Mouse (Mus musculus): ENCODE data around the gene Actl6b. TPM values are rescaled to one million over a fixed set of nuclear protein-coding genes. Genes with fewer than 3 reads are reported as not detected.

Actl6b gene
- polyA plus RNA-seq, 1 experiment = not detected

DNA sequence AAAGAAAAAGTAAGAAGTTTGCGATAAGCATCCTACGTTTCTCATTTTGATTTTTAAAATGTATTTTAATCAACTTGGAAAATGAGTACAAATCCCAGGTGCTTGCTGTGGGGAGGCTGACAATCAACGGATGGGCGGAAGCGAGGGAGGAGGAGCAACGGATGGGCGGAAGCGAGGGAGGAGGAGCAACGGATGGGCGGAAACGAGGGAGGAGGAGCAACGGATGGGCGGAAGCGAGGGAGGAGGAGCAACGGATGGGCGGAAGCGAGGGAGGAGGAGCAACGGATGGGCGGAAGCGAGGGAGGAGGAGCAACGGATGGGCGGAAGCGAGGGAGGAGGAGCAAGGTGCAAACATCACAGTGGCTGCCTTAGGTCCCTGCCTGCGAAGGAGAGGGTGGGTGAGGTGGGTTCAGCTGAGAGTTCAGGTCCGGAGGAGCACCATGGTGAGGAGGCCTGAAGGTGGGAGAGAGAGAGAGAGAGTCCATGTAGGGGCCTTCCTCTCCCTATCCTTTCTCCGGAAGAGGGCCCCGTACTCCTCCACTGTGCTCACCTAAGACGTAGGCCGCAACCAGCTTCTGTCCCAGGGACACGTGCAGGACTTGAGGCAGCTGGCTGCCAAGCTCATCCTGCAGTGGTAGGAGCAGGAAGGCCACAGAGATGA, 43.4 kb downstream of the Actl6b start:
- peak overlapping the region; percentile 88 for H3K27ac ChIP-seq (ENCODE audit: control insufficient read depth, insufficient read depth, low read length)
- H3K4me3 ChIP-seq (ENCODE audit: control insufficient read depth, insufficient read depth, low read length) = peak overlapping the region; percentile 30
- peaks cover 28% of the 10 kb centered on the region for H3K4me1 ChIP-seq (replicated peaks; ENCODE audit: control insufficient read depth, insufficient read depth, low read length)
- TF ChIP-seq POLR2A (IDR thresholded peaks at IDR 0.05; ENCODE audit: control insufficient read depth, extremely low read depth, insufficient read depth, low read length, poor library complexity) (peak; percentile 54; the same call in 1 of the 2 replicates), CTCF (IDR thresholded peaks at IDR 0.05; ENCODE audit: borderline replicate concordance, control insufficient read depth, extremely low read depth, insufficient read depth, low read length, poor library complexity) (no peak)
- 23% methylated on average over 30 of the region's 30 CpGs for WGBS
- H3K27me3 ChIP-seq (ENCODE audit: control insufficient read depth, insufficient read depth, low read length) = no peaks in the 10 kb centered on the region
- DNase-seq = peak; percentile 36
- H3K36me3 ChIP-seq (ENCODE audit: control insufficient read depth, insufficient read depth, low read length) = no peaks in the 10 kb centered on the region; the same call in 1 of the 2 replicates

GRCm38 (mm10) chr5:137597625-137598024, 44.3 kb downstream of the Actl6b start:
- H3K27ac ChIP-seq (ENCODE audit: control insufficient read depth, insufficient read depth, low read length) = peak overlapping the region; percentile 88
- peaks cover 32% of the 10 kb centered on the region for H3K4me1 ChIP-seq (replicated peaks; ENCODE audit: control insufficient read depth, insufficient read depth, low read length)
- H3K36me3 ChIP-seq (ENCODE audit: control insufficient read depth, insufficient read depth, low read length) = no peaks in the 10 kb centered on the region; the same call in 1 of the 2 replicates
- no peaks in the 10 kb centered on the region for H3K27me3 ChIP-seq (ENCODE audit: control insufficient read depth, insufficient read depth, low read length)
- TF ChIP-seq CTCF (IDR thresholded peaks at IDR 0.05; ENCODE audit: borderline replicate concordance, control insufficient read depth, extremely low read depth, insufficient read depth, low read length, poor library complexity) = no peak
- no peak for TF ChIP-seq POLR2A (IDR thresholded peaks at IDR 0.05; ENCODE audit: control insufficient read depth, extremely low read depth, insufficient read depth, low read length, poor library complexity)
- 79% methylated on average over 6 of the region's 6 CpGs for WGBS
- DNase-seq = no peak
- no peak overlapping the region for H3K4me3 ChIP-seq (ENCODE audit: control insufficient read depth, insufficient read depth, low read length)

DNA sequence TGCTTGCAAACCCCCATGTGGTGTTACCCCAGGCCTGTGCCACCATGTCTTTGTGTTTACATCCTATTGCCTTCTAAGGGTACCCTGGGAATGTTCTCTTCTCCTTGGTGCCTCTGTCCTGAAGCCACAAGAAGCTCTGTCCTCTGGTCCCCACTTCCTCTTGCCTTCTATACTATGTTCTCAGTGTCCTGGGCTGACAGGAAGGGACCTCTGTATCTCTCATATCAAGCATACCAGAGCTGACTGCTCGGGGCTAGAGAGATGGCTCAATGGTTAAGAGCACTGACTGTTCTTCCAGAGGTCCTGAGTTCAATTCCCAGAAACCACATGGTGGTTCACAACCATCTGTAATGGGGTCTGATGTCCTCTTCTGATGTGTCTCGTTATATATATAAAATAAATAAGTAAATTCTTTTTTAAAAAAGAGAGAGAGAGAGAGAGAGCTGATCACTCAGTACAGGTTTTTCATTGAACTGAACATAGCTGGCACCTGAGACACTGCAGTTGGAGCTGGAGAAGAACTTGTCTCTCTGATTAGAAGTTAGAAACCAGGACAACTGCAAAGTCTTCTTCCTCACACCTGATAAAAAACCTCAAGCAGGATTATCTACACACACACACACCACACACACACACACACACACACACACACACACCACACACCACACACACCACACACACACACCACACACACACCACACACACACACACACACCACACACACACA, 44.9 kb downstream of the Actl6b start:
- H3K4me1 ChIP-seq (replicated peaks; ENCODE audit: control insufficient read depth, insufficient read depth, low read length) = peaks cover 34% of the 10 kb centered on the region
- no peak for TF ChIP-seq POLR2A (IDR thresholded peaks at IDR 0.05; ENCODE audit: control insufficient read depth, extremely low read depth, insufficient read depth, low read length, poor library complexity)
- TF ChIP-seq CTCF (IDR thresholded peaks at IDR 0.05; ENCODE audit: borderline replicate concordance, control insufficient read depth, extremely low read depth, insufficient read depth, low read length, poor library complexity) = no peak
- H3K27me3 ChIP-seq (ENCODE audit: control insufficient read depth, insufficient read depth, low read length) = no peaks in the 10 kb centered on the region
- H3K36me3 ChIP-seq (ENCODE audit: control insufficient read depth, insufficient read depth, low read length) = no peaks in the 10 kb centered on the region; the same call in 1 of the 2 replicates
- H3K4me3 ChIP-seq (ENCODE audit: control insufficient read depth, insufficient read depth, low read length) = no peak overlapping the region
- H3K27ac ChIP-seq (ENCODE audit: control insufficient read depth, insufficient read depth, low read length) = peak overlapping the region; percentile 88; the same call in 1 of the 2 replicates
- no peak for DNase-seq
- WGBS = 49% methylated on average over 2 of the region's 2 CpGs

DNA sequence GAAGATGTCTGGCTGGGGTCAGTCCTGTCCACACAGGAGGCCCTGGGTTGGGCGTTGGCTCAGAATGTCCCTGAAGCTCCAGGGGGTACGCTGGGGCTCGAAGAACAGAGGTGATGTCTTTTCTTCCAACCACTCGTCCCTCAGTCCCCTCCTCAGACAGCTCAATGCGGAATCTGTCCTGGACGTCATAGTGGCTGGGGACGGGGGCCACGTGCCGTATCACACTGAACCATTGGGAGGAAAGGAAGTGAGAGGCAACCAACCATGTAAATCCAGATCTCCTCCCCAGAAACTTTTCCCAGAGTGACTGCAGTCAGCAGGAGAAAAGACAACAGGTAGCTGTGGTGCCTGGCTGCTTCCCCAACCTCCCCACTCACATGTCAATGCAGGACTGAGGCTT, 46.3 kb downstream of the Actl6b start:
- Histone ChIP-seq H3K4me1 (replicated peaks; ENCODE audit: control insufficient read depth, insufficient read depth, low read length) (peaks cover 36% of the 10 kb centered on the region), H3K27ac (ENCODE audit: control insufficient read depth, insufficient read depth, low read length) (peak overlapping the region; percentile 37), H3K36me3 (ENCODE audit: control insufficient read depth, insufficient read depth, low read length) (no peaks in the 10 kb centered on the region; the same call in 1 of the 2 replicates), H3K4me3 (ENCODE audit: control insufficient read depth, insufficient read depth, low read length) (peak overlapping the region; percentile 92), H3K27me3 (ENCODE audit: control insufficient read depth, insufficient read depth, low read length) (no peaks in the 10 kb centered on the region)
- no peak for TF ChIP-seq POLR2A (IDR thresholded peaks at IDR 0.05; ENCODE audit: control insufficient read depth, extremely low read depth, insufficient read depth, low read length, poor library complexity)
- 38% methylated on average over 9 of the region's 9 CpGs for WGBS
- DNase-seq = no peak

DNA sequence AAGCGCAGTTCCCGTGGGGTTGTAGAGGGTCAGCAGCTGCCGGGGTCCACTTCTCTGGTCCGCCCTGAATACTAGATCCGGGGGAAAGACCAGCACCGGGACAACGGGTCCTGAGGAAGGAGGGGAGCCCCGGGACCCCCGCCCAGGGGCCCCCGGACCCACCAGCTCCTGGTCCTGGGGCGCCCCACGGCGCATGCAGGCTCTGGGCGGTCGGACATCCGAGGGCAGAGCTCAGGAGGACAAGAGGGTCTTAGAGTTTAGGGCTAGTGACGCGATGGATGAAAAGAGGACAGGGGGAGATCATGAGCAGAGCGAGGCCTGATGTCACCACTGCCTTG, 46.9 kb downstream of the Actl6b start:
- peak overlapping the region; percentile 37; the same call in 1 of the 2 replicates for H3K27ac ChIP-seq (ENCODE audit: control insufficient read depth, insufficient read depth, low read length)
- no peak for DNase-seq
- no peaks in the 10 kb centered on the region; the same call in 1 of the 2 replicates for H3K36me3 ChIP-seq (ENCODE audit: control insufficient read depth, insufficient read depth, low read length)
- H3K27me3 ChIP-seq (ENCODE audit: control insufficient read depth, insufficient read depth, low read length) = no peaks in the 10 kb centered on the region
- peaks cover 37% of the 10 kb centered on the region for H3K4me1 ChIP-seq (replicated peaks; ENCODE audit: control insufficient read depth, insufficient read depth, low read length)
- WGBS = 2% methylated on average over 19 of the region's 19 CpGs
- no peak for TF ChIP-seq POLR2A (IDR thresholded peaks at IDR 0.05; ENCODE audit: control insufficient read depth, extremely low read depth, insufficient read depth, low read length, poor library complexity)
- TF ChIP-seq CTCF (IDR thresholded peaks at IDR 0.05; ENCODE audit: borderline replicate concordance, control insufficient read depth, extremely low read depth, insufficient read depth, low read length, poor library complexity) = no peak
- peak overlapping the region; percentile 92 for H3K4me3 ChIP-seq (ENCODE audit: control insufficient read depth, insufficient read depth, low read length)

DNA sequence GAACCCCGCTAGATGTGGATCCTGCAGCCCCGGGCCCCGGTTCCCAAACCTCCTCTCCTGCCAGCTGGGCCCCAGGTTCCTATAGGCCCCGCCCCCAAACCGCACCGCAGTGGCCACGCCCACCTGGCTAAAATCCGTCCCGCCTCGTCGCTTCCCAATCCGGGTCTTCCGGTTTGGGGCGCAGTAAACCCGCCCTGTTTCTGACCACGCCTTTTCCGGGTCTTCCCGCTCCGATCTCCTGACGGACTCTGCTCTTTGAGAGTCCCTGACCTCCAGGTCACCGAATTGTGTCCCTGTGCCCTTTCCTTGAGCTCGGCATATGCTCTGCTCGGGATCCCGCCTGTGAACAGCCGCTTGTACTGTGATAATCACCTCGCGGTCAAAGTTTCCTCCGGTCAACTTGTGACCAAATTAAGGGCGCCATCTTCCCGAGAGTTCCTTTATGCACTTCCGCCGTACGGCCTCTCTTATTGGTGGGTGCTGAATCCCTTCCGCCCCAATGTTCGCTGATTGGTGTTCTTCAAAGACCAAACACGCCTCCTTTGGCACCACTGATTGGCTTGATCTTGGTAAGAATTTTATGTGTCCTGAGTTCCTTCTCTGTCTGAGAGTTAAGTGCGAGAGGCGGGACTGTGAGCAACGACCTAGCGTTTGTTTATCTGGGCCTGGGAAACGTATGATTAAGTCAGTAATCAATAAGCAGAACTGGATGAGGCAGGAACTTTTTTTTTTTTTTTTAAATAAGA, 47.5 kb downstream of the Actl6b start, which contains the start of gene Mospd3:
TSS of gene Mospd3 (minus strand) at position 440 of the 746 bp plus-strand sequence.
- WGBS = under 1% methylated on average over 41 of the region's 41 CpGs
- Histone ChIP-seq H3K4me1 (replicated peaks; ENCODE audit: control insufficient read depth, insufficient read depth, low read length) (peaks cover 39% of the 10 kb centered on the region), H3K36me3 (ENCODE audit: control insufficient read depth, insufficient read depth, low read length) (no peaks in the 10 kb centered on the region; the same call in 1 of the 2 replicates), H3K27ac (ENCODE audit: control insufficient read depth, insufficient read depth, low read length) (peak within 1 kb of the TSS; percentile 92), H3K4me3 (ENCODE audit: control insufficient read depth, insufficient read depth, low read length) (peak within 1 kb of the TSS; percentile 92), H3K27me3 (ENCODE audit: control insufficient read depth, insufficient read depth, low read length) (no peaks in the 10 kb centered on the region)
- TF ChIP-seq CTCF (IDR thresholded peaks at IDR 0.05; ENCODE audit: borderline replicate concordance, control insufficient read depth, extremely low read depth, insufficient read depth, low read length, poor library complexity) = no peak; the same call in 1 of the 2 replicates
- peak; percentile 59; the same call in 1 of the 2 replicates for TF ChIP-seq POLR2A (IDR thresholded peaks at IDR 0.05; ENCODE audit: control insufficient read depth, extremely low read depth, insufficient read depth, low read length, poor library complexity)
- DNase-seq = peak; percentile 98
